Mouse (Mus musculus) layer of hippocampus, adult 9-11 months (tissue): ENCODE data around the gene Tmem169.
"Not testable (repeated sequence)": the region's sequence is repeated elsewhere in the genome, so short reads cannot be mapped to it uniquely, and the experiment has no call there.

Source experiments
- DNase-seq: peaks from one replicate; pipeline ENCODE4 v3.0.0; 2022

Gene Tmem169

DNA sequence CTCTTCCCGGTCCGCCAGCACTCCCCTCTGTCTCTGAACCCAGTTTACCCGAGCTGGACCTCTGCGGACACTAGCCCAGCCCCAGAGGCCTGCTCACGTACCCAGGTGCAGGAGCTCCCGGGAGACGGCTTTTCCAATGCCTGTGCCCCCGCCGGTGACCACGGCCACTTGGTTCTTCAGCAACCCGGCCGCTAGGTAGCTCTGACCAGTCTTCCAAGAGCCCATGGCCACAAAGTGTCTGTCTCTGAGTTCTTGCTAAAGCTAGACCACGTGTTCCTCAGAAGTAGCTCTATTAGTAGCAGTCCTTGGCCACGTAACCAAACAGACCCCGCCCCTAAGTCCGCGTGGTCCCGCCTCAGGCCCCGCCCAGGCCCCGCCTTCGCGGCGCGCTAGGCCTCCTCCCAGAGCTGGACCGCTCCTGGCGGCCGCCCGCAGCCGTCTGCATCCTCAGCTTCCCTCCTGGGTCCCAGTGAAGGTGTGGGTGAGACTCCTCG lies at the start of gene Tmem169, which contains the start of gene Pecr:
Gene Tmem169 (plus strand): TSS at position 378 of the 494 bp plus-strand sequence.
Gene Pecr (minus strand): TSS at position 323 of the 494 bp plus-strand sequence.
- DNase-seq, result peak; percentile 95

GRCm38 (mm10) chr1:72236363-72237006 lies 47.7 kb upstream of the Tmem169 start:
- peak; percentile 75 for DNase-seq

DNA sequence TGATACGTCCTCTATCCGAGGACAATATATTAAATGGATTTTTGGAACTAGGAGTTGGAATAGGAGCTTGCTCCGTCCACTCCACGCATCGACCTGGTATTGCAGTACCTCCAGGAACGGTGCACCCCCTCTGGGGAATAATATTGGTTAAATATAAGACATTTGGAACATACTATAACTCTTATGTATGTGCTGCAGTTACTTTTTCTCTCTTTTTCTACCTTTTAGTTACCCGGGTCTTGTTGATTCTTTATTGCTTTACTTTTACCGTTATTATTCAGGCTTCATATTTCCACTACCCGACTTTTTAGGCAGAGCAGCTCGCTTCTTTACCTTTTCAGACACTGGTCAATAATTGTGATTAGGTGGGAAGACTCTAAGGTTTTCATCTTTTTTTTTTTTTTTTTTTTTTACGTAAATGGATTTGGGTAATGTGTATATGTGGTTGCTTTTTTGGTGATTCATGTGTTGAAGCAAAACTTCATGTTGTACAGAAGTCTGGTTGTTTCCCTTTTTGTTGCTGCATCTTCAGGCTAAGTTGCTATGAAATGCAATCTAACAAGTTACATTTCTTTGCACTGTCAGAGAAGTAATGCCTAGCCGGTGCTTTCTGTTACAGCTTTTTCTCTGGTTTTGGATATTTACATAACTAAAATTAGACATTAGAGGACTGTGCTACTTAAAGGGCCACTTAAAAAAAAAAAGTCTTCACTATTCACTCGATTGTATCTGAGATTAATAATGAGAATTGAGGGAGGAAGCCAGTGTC lies 47.0 kb upstream of the Tmem169 start:
- peak; percentile 72 for DNase-seq

GRCm38 (mm10) chr1:72238016-72238580 lies 46.1 kb upstream of the Tmem169 start:
- no peak for DNase-seq

GRCm38 (mm10) chr1:72239113-72239512 lies 45.1 kb upstream of the Tmem169 start:
- not testable (repeated sequence) for DNase-seq

- no peak for DNase-seq
Observed at GRCm38 (mm10) chr1:72242581-72243143, 41.5 kb upstream of the Tmem169 start.

GRCm38 (mm10) chr1:72243656-72244316 lies 40.4 kb upstream of the Tmem169 start:
- DNase-seq, result peak; percentile 97

DNA sequence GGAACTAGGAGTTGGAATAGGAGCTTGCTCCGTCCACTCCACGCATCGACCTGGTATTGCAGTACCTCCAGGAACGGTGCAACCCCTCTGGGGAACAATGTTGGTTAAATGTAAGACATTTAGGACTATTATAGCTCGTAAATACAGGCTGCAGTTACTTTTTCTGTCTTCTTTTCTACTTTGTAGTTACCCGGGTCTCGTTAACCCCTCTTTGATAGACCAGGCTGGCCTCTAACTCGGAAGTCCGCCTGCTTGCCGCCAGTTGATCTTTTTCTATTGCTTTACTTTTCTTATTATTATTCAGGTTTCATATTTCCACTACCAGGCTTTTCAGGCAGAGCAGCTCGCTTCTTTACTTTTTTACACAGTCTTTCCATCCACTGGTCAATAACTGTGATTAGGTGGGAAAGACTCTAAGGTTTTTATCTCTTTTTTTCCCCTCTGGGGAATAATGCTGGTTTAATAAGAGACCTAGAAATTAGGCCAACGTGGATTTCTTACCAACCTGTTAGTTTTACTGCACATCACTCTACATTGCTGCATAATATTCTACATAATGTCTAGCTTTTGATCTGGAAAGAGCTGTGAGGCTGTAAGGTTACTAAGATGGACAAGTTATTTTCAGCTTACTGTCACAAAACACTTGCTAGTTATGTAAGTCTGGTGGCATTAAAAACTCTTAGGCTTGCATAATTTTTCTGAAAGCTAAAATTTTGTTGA lies 39.7 kb upstream of the Tmem169 start:
- peak; percentile 51 for DNase-seq

- not testable (repeated sequence) for DNase-seq
Observed at GRCm38 (mm10) chr1:72248226-72248737, 35.9 kb upstream of the Tmem169 start.

- no peak for DNase-seq
Observed at GRCm38 (mm10) chr1:72251806-72252205, 32.4 kb upstream of the Tmem169 start.

DNA sequence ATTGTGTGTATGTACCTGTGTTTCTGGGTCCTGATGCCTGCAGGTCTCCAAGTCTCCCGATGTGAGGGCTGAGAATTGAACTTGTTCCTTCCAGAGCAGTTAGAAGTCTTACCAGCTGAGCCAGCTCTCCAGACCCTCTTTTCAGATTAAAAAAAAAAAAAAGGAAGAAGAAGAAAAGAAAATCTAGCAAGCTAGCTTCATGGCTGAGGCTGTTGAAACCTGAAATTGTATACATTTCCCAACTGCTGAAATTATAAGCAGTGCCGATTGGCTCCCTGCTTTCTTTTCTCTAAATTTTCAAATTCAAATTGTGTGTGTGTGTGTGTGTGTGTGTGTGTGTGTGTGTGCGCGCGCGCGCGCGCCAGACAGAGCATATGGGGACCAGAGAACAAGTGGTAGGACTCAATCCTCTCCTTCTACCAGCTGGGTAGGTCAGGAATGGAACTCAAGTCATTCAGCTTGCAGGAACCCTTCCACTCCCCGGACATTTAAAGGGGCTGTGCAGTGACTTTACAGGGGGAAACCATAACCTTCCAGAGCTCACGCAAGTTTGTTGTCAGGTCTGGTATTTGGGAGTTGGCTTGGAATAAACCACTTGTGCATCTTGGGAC lies 30.2 kb upstream of the Tmem169 start:
- DNase-seq, result no peak

DNA sequence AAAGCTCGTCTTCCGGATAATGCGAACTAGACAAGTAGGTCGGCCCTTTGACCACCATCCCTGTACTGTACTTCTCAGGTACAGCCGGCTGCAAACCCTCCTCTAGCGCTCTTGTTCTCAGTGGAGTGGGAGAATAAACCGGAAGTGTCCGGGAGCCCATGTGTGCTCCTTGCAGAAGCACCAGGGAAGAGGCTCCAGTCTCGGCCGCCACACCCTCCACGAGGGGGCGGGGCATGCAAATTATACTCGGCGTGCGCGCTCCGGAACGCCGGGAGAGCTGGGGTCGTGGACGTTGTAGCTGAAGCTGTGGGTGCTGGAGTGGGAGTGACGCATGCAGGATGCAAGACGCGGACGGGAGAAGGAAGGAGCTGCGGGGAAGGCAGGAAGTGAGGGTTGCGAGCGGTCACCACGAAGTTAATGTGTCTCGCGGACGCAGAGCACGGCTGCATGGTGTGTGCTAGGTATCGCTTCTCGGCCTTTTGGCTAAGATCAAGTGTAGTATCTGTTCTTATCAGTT lies 29.6 kb upstream of the Tmem169 start:
- peak; percentile 90 for DNase-seq

- peak; percentile 82 for DNase-seq
Observed at GRCm38 (mm10) chr1:72255062-72255853, 28.9 kb upstream of the Tmem169 start.

DNA sequence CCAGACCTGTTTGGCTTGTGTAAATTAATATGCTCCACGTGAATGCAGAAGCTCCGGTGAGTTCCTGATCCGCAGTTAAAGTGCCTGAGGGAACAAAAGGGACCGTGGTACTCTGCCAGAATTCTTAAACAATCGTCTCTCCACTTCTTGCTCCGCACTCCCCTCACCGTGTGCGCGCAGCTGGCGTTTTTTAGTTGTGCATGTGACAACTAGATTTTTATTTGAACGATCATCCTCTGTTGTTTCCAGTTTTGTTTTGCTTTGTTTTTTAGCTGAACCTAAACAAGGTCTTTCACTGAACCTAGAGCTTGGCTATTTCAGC lies 28.4 kb upstream of the Tmem169 start:
- DNase-seq, result no peak

- DNase-seq, result no peak
Observed at GRCm38 (mm10) chr1:72256381-72257256, 27.6 kb upstream of the Tmem169 start.

DNA sequence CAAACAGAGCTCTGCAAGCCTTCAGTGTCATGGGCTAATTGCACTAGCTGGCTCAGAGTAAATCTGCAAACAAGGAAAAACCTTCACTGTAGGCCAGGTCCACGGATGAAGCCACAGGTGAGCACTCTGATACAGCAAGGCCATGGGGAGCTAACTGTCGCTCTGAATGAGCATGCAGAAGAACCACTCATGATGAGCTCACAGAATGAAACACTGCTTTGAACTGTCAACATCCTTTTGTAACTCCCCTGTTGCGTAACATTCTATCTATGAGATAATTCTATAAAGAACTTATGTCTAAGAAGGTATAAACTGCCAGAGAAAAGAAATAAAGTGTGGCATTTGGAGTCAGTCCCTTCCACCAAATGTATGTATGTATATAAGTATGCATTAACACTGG lies 21.1 kb upstream of the Tmem169 start:
- no peak for DNase-seq

GRCm38 (mm10) chr1:72278085-72278484 lies 6.1 kb upstream of the Tmem169 start:
- no peak for DNase-seq

- no peak for DNase-seq
Observed at GRCm38 (mm10) chr1:72282604-72283003, 1.6 kb upstream of the Tmem169 start.

GRCm38 (mm10) chr1:72284539-72284938 lies 370 bp downstream of the Tmem169 start:
- DNase-seq, result no peak
